Mouse (Mus musculus) pancreas, adult 10 weeks (tissue): Measurements from ENCODE around the gene Abhd14b. TPM values are rescaled to one million over a fixed set of nuclear protein-coding genes. Genes with fewer than 3 reads are reported as not detected.

Source experiments
- polyA plus RNA-seq: library from polyadenylated mRNA; stranded (reverse); fragments of 350-450 nt; fragmentation: Illumina TruSeq; extraction: RNeasy Lipid Tissue Mini Kit (QIAGEN cat#74804); gene quantifications from one replicate; pipeline ENCODE4 v1.2.3, GENCODE M21; 2015; ENCODE audit warnings: low read depth, low replicate concordance; ENCODE audit not compliant: insufficient read depth

Abhd14b gene
- polyA plus RNA-seq, result 17.9 TPM

GRCm38 (mm10) chr9:106447348-106447747, at the start of gene Abhd14b, which contains the start of gene Abhd14a:
Abhd14b (plus strand) TSS chr9:106447459.
Abhd14a (minus strand) TSS chr9:106447678.

GRCm38 (mm10) chr9:106429221-106430014, 17.8 kb upstream of the Abhd14b start, which contains the start of gene Rpl29:
Rpl29 (plus strand) TSS chr9:106429454.

GRCm38 (mm10) chr9:106453271-106454070, 6.2 kb downstream of the Abhd14b start, which contains the start of gene Pcbp4:
Pcbp4 (plus strand) TSS chr9:106453291.

GRCm38 (mm10) chr9:106465571-106466200, 18.4 kb downstream of the Abhd14b start, which contains the start of gene Gpr62:
Gpr62 (minus strand) TSS chr9:106465938.

GRCm38 (mm10) chr9:106475663-106476001, 28.4 kb downstream of the Abhd14b start, which contains the start of gene Rrp9:
Rrp9 (plus strand) TSS chr9:106475963.

GRCm38 (mm10) chr9:106476924-106477484, 29.7 kb downstream of the Abhd14b start, which contains the start of gene Parp3:
Parp3 (minus strand) TSS chr9:106476949.

GRCm38 (mm10) chr9:106499667-106500066, 52.4 kb downstream of the Abhd14b start, which contains the start of gene Iqcf1:
Iqcf1 (plus strand) TSS chr9:106499967.

Other genes starting within 250 kb of the Abhd14b start
- gene Ppm1m, start 247.7 kb upstream of the Abhd14b start, polyA plus RNA-seq, result 10.4 TPM
- 7.6 TPM for gene Twf2, start 244.4 kb upstream of the Abhd14b start, polyA plus RNA-seq
- gene Tlr9, start 224.9 kb upstream of the Abhd14b start, polyA plus RNA-seq, result not detected
- 11.3 TPM for gene Alas1, start 198.8 kb upstream of the Abhd14b start, polyA plus RNA-seq
- 1.6 TPM for gene Poc1a, start 166.4 kb upstream of the Abhd14b start, polyA plus RNA-seq
- 6.9 TPM for gene Dusp7, start 78.8 kb upstream of the Abhd14b start, polyA plus RNA-seq
- gene Rpl29, start 18.0 kb upstream of the Abhd14b start, polyA plus RNA-seq, result 331 TPM
- 5.6 TPM for gene Acy1, start 9.1 kb upstream of the Abhd14b start, polyA plus RNA-seq
- gene Abhd14a, start 219 bp downstream of the Abhd14b start, polyA plus RNA-seq, result 9.6 TPM
- 18.9 TPM for gene Pcbp4, start 5.8 kb downstream of the Abhd14b start, polyA plus RNA-seq
- not detected for gene Gpr62, start 18.5 kb downstream of the Abhd14b start, polyA plus RNA-seq
- 9.6 TPM for gene Rrp9, start 28.5 kb downstream of the Abhd14b start, polyA plus RNA-seq
- 8.3 TPM for gene Parp3, start 29.5 kb downstream of the Abhd14b start, polyA plus RNA-seq
- not detected for gene Iqcf1, start 52.5 kb downstream of the Abhd14b start, polyA plus RNA-seq
- gene Iqcf5, start 67.1 kb downstream of the Abhd14b start, polyA plus RNA-seq, result not detected
- not detected for gene Iqcf3, start 114.2 kb downstream of the Abhd14b start, polyA plus RNA-seq
- gene Iqcf4, start 123.5 kb downstream of the Abhd14b start, polyA plus RNA-seq, result not detected
- gene Iqcf6, start 179.1 kb downstream of the Abhd14b start, polyA plus RNA-seq, result not detected
- gene Grm2, start 208.6 kb downstream of the Abhd14b start, polyA plus RNA-seq, result not detected
- gene Tex264, start 238.5 kb downstream of the Abhd14b start, polyA plus RNA-seq, result 18.5 TPM